Mouse (Mus musculus): ENCODE results near the gene Chrm5. TPM values are rescaled to one million over a fixed set of nuclear protein-coding genes. Genes with fewer than 3 reads are reported as not detected.

Chrm5 gene
- total and polyA plus RNA-seq, 2 experiments = not detected

- no peak overlapping the region for H3K4me3 ChIP-seq (ENCODE audit: insufficient read depth, low read depth, low read length)
- no peak for TF ChIP-seq POLR2A (IDR thresholded peaks at IDR 0.05; ENCODE audit: extremely low read depth, insufficient read depth, low read length)
- TF ChIP-seq CTCF (IDR thresholded peaks at IDR 0.05; ENCODE audit: low read depth, low read length) = no peak
- H3K79me2 ChIP-seq (ENCODE audit: control insufficient read depth, insufficient read depth, low read length) = peaks cover 3% of the 10 kb centered on the region; the same call in 1 of the 2 replicates
- no peaks in the 10 kb centered on the region for H3K36me3 ChIP-seq (ENCODE audit: control insufficient read depth, insufficient read depth, low read length)
- H3K27me3 ChIP-seq (ENCODE audit: control insufficient read depth, insufficient read depth, low read length) = no peaks in the 10 kb centered on the region
- peaks cover 2% of the 10 kb centered on the region; the same call in 1 of the 2 replicates for H3K4me1 ChIP-seq (ENCODE audit: control insufficient read depth, insufficient read depth, low read length)
- no peak for DNase-seq (ENCODE audit: extremely low read depth, low read depth, low spot score)
- H3K9ac ChIP-seq (ENCODE audit: low read depth, low read length) = no peak overlapping the region
- no peak overlapping the region for H3K27ac ChIP-seq (replicated peaks; ENCODE audit: insufficient read depth, low read depth, low read length)
- whole genome bisulfite sequencing = 85% methylated on average over 5 of the region's 5 CpGs
Measured at GRCm38 (mm10) chr2:112491629-112492028, 11.1 kb upstream of the Chrm5 start.

- H3K79me2 ChIP-seq (ENCODE audit: control insufficient read depth, insufficient read depth, low read length) = no peaks in the 10 kb centered on the region
- no peak overlapping the region for H3K9ac ChIP-seq (ENCODE audit: low read depth, low read length)
- no peak overlapping the region for H3K4me3 ChIP-seq (ENCODE audit: insufficient read depth, low read depth, low read length)
- peaks cover 2% of the 10 kb centered on the region; the same call in 1 of the 2 replicates for H3K4me1 ChIP-seq (ENCODE audit: control insufficient read depth, insufficient read depth, low read length)
- 92% methylated on average over 11 of the region's 11 CpGs for WGBS
- TF ChIP-seq POLR2A (IDR thresholded peaks at IDR 0.05; ENCODE audit: extremely low read depth, insufficient read depth, low read length) (no peak), CTCF (IDR thresholded peaks at IDR 0.05; ENCODE audit: low read depth, low read length) (no peak)
- H3K27ac ChIP-seq (replicated peaks; ENCODE audit: insufficient read depth, low read depth, low read length) = no peak overlapping the region
- no peak for DNase-seq (ENCODE audit: extremely low read depth, low read depth, low spot score)
- H3K27me3 ChIP-seq (ENCODE audit: control insufficient read depth, insufficient read depth, low read length) = no peaks in the 10 kb centered on the region
- H3K36me3 ChIP-seq (ENCODE audit: control insufficient read depth, insufficient read depth, low read length) = no peaks in the 10 kb centered on the region
Measured at GRCm38 (mm10) chr2:112490483-112491196, 10.1 kb upstream of the Chrm5 start.

- Histone ChIP-seq H3K4me3 (ENCODE audit: insufficient read depth, low read depth, low read length) (no peak overlapping the region), H3K36me3 (ENCODE audit: control insufficient read depth, insufficient read depth, low read length) (no peaks in the 10 kb centered on the region), H3K79me2 (ENCODE audit: control insufficient read depth, insufficient read depth, low read length) (no peaks in the 10 kb centered on the region), H3K9ac (ENCODE audit: low read depth, low read length) (no peak overlapping the region), H3K4me1 (ENCODE audit: control insufficient read depth, insufficient read depth, low read length) (no peaks in the 10 kb centered on the region), H3K27ac (replicated peaks; ENCODE audit: insufficient read depth, low read depth, low read length) (no peak overlapping the region), H3K27me3 (ENCODE audit: control insufficient read depth, insufficient read depth, low read length) (no peaks in the 10 kb centered on the region)
- WGBS = 81% methylated on average over 2 of the region's 2 CpGs
- no peak for DNase-seq (ENCODE audit: extremely low read depth, low read depth, low spot score)
- TF ChIP-seq CTCF (IDR thresholded peaks at IDR 0.05; ENCODE audit: low read depth, low read length) (no peak), POLR2A (IDR thresholded peaks at IDR 0.05; ENCODE audit: extremely low read depth, insufficient read depth, low read length) (no peak)
Measured at GRCm38 (mm10) chr2:112484886-112485285, 4.3 kb upstream of the Chrm5 start.

- DNase-seq (ENCODE audit: extremely low read depth, low read depth, low spot score) = no peak
- Histone ChIP-seq H3K27me3 (ENCODE audit: control insufficient read depth, insufficient read depth, low read length) (no peaks in the 10 kb centered on the region), H3K27ac (replicated peaks; ENCODE audit: insufficient read depth, low read depth, low read length) (no peak overlapping the region), H3K36me3 (ENCODE audit: control insufficient read depth, insufficient read depth, low read length) (no peaks in the 10 kb centered on the region), H3K79me2 (ENCODE audit: control insufficient read depth, insufficient read depth, low read length) (no peaks in the 10 kb centered on the region), H3K9ac (ENCODE audit: low read depth, low read length) (no peak overlapping the region), H3K4me3 (ENCODE audit: insufficient read depth, low read depth, low read length) (no peak overlapping the region), H3K4me1 (ENCODE audit: control insufficient read depth, insufficient read depth, low read length) (no peaks in the 10 kb centered on the region)
- TF ChIP-seq POLR2A (IDR thresholded peaks at IDR 0.05; ENCODE audit: extremely low read depth, insufficient read depth, low read length) (no peak), CTCF (IDR thresholded peaks at IDR 0.05; ENCODE audit: low read depth, low read length) (no peak)
- WGBS = 82% methylated on average over 2 of the region's 2 CpGs
Measured at GRCm38 (mm10) chr2:112483334-112483651, 2.7 kb upstream of the Chrm5 start.

- Histone ChIP-seq H3K4me3 (ENCODE audit: insufficient read depth, low read depth, low read length) (no peak overlapping the region), H3K4me1 (ENCODE audit: control insufficient read depth, insufficient read depth, low read length) (no peaks in the 10 kb centered on the region), H3K79me2 (ENCODE audit: control insufficient read depth, insufficient read depth, low read length) (no peaks in the 10 kb centered on the region), H3K9ac (ENCODE audit: low read depth, low read length) (no peak overlapping the region), H3K36me3 (ENCODE audit: control insufficient read depth, insufficient read depth, low read length) (no peaks in the 10 kb centered on the region), H3K27ac (replicated peaks; ENCODE audit: insufficient read depth, low read depth, low read length) (no peak overlapping the region), H3K27me3 (ENCODE audit: control insufficient read depth, insufficient read depth, low read length) (no peaks in the 10 kb centered on the region)
- WGBS = 82% methylated on average over 5 of the region's 5 CpGs
- no peak for TF ChIP-seq POLR2A (IDR thresholded peaks at IDR 0.05; ENCODE audit: extremely low read depth, insufficient read depth, low read length)
- TF ChIP-seq CTCF (IDR thresholded peaks at IDR 0.05; ENCODE audit: low read depth, low read length) = no peak
- no peak for DNase-seq (ENCODE audit: extremely low read depth, low read depth, low spot score)
Measured at GRCm38 (mm10) chr2:112482533-112483333, 2.2 kb upstream of the Chrm5 start.

- WGBS = 2% methylated on average over 2 of the region's 2 CpGs
- Histone ChIP-seq H3K9ac (ENCODE audit: low read depth, low read length) (no peak overlapping the region), H3K79me2 (ENCODE audit: control insufficient read depth, insufficient read depth, low read length) (no peaks in the 10 kb centered on the region), H3K27ac (replicated peaks; ENCODE audit: insufficient read depth, low read depth, low read length) (no peak overlapping the region), H3K4me3 (ENCODE audit: insufficient read depth, low read depth, low read length) (no peak overlapping the region), H3K36me3 (ENCODE audit: control insufficient read depth, insufficient read depth, low read length) (no peaks in the 10 kb centered on the region), H3K4me1 (ENCODE audit: control insufficient read depth, insufficient read depth, low read length) (no peaks in the 10 kb centered on the region), H3K27me3 (ENCODE audit: control insufficient read depth, insufficient read depth, low read length) (no peaks in the 10 kb centered on the region)
- TF ChIP-seq POLR2A (IDR thresholded peaks at IDR 0.05; ENCODE audit: extremely low read depth, insufficient read depth, low read length) (no peak), CTCF (IDR thresholded peaks at IDR 0.05; ENCODE audit: low read depth, low read length) (no peak)
- DNase-seq (ENCODE audit: extremely low read depth, low read depth, low spot score) = peak; percentile 21
Measured at GRCm38 (mm10) chr2:112481564-112481963, 995 bp upstream of the Chrm5 start.
